Mouse (Mus musculus) embryo, embryonic 10.5 days (tissue): ENCODE results near the gene Mcur1.

ENCODE experiments used
- DNase-seq: peaks from one replicate; pipeline ENCODE4 v3.0.0-alpha.2; 2015; ENCODE audit warnings: low spot score

Gene Mcur1

DNA sequence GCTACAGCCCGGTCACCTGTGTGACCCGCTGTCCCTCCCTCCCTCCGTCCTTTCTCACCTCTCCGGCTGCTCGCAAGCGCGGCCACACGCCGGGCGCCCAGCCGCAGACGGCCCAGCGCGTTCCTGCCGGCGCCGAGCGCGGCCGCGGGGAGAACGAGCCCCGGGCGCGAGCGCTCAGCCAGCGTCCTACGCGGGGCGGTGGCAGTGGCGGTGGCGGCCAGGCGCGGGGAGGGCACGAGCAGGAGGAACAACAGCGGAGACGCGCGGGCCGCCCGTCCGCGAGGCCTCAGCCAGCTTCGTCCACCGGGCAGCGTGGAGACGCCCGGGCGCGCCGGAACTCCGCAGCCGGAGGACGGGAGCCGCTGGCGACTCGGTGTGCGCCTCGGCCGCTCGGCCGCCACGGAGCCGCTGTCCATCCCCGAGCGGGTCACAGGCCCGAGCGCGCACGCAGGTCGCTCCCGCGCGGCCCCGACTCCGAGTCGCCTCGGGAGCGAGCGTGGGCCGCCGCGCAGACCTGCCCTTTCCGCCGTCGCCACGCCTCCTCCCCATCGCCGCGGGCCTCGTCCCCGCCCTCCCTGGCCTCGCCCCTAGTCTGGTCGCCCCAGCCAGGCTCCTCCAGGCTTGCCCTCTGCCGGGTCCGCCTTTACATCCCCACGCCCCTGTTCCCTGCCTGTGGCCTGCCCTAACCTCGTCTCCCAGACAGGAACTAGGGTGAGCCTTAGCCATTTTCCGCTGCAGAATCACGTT is at the start of gene Mcur1:
TSS of gene Mcur1 (minus strand) at position 481 of the 747 bp plus-strand sequence.
- DNase-seq: peak; percentile 94

DNA sequence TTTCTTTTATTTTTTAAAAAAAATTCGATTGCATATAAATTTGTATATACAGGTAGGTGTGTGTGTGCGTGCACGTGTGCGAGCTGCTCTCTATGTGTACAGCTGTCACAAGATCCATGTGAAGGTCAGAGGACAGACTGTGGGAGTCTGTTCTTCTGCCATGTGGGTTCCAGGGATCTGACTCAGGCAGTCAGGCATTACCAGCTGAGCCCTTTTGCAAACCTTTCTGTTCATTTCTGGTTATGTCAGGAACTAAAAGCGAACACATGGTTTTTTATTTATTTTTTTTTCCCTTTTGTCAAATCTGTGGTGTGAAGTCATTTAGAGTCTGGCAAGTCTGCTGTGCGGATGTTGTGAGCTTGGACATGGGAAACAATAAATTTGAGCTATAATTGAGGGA is 48.9 kb upstream of the Mcur1 start:
- DNase-seq: no peak

DNA sequence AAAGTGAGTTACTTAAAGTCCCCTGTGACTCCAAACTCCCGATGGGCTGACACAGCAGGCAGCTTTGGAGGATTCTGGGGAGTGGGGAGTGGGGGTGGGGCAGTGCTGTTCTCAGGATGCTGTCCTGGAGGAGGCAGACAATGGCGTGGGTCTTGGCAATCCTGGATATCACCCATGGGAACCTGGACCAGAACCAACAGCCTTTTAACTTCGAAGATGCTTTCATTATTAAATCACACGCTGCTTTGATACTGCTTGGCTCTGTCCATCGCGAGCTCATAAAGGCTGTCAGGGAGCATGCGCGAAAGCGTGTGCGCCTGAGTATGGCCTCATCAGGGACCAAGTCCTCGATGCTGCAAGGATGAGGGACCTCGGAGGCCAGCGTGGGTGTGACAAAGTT is 43.1 kb upstream of the Mcur1 start:
- DNase-seq: no peak

DNA sequence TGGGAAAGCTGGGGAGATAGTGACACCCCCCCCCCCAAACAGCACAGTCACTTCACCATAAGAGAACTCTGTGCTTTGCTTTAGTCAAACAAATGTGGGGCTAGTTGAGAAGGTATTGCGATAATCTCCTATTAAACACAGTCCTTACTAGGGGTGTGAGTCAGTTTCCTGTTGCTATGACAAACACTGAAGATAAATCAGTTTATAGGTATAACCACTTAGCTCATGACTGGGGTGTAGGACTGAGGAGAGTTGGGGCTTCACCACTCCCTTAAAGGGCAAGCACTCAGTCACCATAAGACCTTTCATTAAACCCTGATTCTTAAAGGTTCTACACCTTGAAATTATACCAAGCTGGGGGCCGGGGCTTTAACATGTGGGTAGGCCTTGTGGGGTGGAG is 42.4 kb upstream of the Mcur1 start:
- no peak for DNase-seq

DNA sequence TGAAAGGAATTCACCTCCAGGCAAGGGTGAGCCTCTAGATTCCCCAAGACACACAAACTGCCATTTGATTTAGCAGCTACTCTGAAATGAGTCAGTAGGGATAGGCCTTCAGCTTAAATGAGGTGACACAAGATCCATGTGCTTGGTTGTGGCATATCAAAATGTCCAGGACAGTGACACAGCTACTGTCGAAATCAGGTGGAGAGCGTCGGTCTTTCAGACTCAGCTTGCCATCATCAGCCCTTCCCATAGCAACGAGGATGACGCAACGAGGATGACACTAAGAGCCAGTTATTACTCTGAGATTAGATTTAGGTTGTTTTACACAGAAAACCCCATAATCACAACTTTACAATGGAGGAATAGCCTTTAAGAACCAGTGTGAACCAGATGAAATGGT is 41.0 kb upstream of the Mcur1 start:
- no peak for DNase-seq

DNA sequence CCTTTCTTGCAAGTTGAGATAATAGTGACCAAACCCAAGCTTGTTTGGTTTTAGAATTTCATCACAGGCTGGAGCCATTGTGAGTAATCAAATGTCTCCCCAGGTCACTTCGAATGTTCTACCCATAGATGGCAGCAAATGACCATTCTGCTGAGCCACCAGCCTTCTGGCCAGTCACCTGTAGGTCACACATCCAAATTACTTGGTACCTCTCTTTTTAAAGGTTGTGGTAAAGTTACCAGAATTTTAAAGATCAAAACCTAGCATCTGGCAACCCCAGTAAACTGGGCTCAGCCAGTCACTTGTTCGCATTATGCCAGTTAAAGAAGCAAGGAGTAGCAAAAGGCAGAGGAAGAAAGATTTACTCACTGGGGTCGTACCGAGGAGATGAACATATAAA is 35.9 kb upstream of the Mcur1 start:
- DNase-seq: peak; percentile 80

DNA sequence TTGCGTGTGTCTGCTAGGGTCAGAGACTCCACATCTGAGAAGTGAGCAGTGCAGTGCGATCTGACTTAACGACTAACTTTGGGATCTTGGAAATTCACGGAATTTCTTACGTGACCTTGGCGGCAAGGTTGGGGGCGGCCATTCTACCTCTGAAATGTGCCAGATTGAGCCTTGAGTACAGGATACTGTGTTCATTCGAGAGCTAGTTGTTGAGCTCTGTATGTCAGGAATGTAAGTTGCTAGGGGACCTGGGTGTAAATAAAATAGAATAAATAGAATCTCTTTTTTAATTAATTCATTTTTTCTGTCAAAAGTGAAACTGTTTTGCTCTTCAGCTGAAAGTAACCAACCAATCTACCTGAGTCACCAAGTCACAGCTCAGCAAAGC is 32.7 kb upstream of the Mcur1 start:
- no peak for DNase-seq

DNA sequence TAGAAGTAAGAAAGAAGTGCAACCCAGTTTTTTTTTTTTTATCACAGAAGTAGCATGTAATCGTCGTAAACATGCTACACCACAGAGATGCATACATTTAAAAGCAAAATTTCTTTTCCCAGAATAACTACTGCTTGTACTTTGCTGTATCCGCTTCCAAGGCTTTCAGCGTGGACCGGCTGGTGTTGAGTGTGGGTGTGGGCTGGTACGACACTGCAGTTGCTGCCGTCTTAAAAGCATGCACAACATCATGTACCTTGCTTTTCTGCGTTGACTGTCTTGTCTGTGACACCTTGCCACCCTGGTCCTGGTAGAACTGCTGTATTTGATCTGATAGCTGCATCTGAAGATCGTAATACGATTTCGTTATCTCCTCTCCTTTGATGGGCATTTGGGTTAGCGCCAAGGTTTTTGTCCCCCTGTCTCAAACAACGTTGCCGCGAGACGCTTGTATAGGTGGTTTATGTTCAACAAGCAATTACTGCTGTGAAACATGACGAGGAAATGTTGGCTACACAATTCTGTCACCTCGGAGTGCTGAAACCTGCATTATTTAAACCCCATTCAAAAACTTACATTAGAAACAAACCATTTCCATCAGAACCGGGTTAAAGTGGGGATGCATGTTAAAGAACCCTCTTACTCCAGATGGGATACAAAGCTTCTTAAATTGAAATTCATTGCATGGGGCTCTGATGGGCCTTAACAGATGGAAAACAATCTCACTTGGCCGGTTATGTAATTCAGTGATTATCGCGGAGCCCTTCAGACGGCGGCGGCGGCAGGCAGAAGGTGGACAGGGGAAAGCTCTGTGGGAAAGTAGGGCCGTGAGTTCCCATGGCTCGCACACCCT is 32.1 kb upstream of the Mcur1 start:
- DNase-seq: no peak

DNA sequence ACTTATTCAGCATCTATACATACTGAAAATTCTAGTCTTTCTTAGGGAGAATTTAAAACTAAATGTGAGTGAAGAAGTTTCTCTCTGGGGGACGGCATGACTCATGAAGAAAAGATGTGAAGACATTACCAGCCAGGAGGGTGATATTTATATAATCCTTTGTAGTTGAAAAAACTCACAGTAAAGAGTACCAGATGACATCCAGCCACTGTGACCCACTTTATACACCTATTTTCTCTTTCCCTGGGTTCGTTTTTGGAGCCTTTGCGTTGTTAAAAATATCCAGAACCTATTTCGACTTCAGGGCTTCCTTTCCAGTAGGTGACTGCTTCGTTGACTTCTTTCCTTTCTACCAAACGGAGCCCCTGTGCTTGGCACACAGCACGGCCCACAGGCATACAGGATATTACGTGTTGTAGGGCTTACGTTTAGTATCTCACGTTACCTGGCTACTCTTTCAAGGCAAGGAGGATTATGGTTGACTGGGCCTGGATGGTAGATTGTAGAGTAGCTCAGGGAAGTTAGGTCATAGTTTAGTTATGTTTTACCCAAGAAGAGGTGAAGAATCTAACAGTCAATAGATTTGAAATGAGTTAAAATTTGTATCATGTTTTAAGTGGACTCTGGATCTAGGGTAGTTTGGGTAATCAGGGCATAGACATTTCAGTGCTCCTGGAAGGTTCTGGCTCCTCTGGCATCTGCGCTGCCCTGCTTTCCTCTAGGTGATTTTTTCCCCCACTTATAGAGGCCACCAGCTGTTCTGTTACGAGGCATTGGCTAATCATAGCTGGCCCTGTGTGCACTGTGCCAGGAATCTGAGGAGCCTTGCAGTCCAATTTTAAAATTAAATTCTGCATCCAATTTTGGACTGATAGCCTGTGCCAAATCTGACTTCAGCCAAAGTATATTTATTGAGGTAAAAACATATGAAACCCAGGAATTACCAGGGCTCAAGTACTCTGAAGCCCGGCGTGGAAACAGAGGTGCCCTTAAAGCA is 28.2 kb upstream of the Mcur1 start:
- no peak for DNase-seq

DNA sequence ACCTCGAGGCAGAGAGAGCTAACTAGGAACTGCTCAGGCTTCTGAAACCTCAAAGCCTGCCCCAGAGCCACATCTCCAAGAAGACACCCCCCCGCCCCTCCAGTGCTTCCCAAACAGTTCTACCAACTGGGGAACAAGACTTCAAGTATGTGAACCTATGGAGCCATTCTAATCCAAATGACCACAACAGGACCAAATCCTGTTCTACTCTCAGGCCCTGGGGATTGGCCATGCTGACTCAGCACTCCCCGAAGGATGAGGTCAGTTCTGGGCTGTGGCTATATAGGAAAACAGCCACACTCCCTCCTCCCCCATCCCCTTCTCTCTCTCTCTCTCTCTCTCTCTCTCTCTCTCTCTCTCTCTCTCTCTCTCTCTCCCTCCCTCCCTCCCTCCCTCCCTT is 27.0 kb upstream of the Mcur1 start:
- DNase-seq: no peak

DNA sequence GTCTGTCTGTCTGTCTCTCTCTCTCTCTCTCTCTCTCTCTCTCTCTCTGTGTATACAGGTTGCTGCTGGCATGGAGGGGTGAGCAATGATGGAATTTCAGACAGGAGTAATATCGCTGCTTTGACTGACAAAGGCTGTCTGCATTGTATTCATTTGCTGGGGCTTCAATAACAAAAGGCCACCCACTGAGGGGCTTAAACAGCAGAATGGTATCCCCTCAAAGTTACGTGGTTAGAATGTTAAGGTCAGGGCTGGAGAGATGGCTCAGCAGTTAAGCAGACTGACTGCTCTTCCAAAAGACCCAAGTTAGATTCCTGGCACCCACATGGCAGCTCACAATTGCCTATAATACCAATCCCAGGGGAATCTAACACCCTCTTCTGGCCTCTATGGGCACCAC is 25.3 kb upstream of the Mcur1 start:
- DNase-seq: no peak

DNA sequence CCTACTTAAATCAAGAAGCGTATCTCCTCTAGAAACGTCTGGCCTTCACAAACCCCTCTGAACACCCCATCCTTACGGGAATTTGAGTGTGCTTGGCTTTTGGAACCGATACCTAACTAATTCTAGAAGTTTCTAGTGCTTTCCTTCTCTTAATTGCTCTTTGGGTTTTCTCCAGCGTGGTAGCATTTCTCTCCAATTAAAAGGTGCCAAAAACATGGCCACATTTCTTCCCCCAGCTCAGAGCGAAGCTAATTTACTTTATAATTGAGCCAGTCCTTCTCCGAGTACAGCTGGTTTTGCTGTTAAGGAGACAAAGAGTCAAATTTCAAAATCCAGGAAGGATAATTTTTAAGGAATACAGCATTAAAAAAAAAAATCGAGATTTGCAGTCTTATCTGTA is 23.5 kb upstream of the Mcur1 start:
- no peak for DNase-seq

DNA sequence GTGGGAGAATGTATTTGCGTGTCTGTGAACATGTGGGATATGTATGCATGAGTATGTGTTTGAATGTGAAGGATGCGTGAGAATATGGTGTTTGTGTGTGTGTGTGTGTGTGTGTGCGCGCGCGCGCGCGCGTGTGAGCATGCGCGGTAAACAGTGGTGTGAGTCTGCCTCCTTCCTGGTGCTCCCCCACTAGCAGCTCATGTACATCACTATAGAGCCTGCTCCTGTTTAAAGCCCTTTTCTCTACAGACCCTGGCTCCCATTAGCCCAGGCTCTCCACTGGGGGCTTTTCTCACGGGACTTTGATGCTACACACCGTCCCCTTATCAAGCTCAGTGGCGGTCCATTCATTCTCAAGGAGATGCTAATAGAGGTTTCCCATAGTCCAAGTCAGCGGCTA is 23.0 kb upstream of the Mcur1 start:
- peak; percentile 37 for DNase-seq

DNA sequence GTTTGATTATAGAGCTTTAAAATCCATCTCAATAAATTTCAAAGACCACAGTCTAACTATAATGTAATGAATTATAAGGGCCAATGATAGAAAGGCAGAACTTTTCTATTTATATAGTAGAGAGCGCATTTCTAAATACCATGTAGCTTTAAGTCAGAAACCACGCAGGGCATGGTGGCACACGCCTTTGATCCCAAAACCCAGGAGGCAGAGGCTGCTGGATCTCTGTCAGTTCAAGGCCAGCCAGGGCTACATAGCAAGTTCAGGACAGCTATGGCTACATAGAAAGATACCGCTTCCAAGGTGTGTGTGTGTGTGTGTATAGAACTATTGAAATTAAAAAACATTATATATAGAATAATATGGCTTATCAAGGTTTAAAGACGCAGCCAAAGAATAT is 20.7 kb upstream of the Mcur1 start:
- no peak for DNase-seq

DNA sequence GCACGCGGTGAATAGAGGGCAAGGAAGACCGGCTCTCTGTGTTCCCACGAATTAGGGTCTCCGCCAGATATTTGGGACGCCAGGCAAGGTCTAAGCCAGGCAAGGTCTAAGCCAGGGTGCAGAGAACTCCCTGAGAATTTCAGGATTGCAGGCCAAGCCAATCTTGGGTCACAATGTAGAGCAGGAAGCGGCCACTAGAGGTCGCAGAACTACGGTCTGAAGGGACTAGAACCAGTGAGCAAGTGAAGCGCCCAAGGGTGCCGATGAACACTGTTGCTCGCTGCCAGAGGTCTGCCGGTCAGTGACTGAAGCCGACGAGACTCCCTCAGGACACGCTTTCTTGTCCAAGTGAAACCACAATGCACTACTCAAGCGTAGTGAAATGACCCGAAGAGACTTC is 19.7 kb upstream of the Mcur1 start:
- DNase-seq: peak; percentile 73

DNA sequence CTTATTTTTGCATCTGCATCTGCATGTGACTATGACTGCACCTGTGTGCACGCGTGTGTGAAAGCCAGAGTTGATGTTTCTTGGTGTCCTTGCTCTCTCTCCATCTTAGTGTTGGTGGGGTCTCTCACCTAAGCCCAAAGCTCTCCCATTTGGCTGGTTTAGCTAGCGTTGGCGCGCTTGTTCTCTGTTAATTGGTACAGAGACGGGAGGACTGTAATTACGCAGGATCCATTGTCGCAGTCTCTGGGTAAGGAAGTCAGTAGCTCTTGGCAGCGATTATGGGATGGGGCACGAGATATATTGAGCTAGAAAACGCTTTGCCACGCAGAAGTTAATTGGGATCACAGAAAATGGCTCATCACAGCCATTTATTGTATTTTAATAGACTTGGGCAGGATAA is 17.8 kb upstream of the Mcur1 start:
- DNase-seq: no peak

DNA sequence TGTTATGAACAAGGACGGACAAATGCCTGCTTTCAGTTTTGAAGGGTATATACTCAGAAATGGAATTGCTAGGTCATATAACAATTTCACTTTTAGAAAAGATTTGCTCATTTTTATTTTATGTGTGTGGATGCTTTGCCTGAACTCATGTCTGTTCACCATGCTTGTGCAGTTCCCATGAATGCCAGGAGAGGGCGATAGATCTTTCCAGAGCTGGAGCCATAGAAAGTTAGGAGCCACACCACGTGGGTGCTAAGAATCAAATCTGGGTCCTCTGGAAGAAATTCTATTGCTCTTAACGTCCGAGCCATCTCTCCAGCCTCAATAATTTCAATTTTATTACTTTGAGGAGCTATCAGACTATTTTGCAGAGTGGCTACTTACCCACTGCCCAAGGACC is 17.3 kb upstream of the Mcur1 start:
- no peak for DNase-seq

DNA sequence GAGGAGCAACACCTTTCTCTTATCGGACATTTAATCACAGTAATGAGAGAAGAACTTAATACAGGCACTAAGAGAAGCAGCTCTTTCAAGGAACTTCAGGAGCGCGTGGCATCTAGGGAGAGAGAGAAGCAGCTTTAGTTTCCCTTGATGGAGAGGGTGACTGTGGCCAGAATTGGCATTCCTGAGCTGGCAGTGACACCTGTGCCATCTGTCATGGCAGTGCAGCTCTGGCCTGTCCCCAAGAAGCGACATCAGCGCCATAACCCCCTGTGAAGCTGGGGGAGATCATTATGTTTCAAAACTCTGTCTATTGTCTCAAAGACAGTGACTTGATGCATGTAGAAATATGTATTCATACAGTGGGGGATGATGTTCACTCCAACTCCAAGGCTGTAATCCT is 15.4 kb upstream of the Mcur1 start:
- DNase-seq: no peak

DNA sequence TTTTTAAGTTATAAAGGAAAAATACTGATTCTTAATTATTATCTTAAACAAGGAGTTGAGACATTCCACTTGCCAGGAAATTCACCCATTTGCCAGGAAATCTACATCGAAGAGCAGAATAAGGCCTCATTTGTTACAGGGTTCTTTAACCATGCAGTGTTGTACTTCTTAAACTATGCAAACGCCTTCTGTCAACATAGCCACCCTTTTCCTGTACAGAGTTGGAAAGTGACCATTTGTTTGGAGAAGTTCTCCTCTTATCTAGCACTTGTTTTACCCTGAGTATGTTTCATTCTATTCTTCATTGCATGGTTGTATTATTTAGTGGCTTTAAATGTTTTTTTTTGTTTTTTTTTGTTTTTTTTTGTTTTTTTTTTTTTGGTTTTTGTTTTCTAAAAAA is 14.0 kb upstream of the Mcur1 start:
- DNase-seq: no peak

DNA sequence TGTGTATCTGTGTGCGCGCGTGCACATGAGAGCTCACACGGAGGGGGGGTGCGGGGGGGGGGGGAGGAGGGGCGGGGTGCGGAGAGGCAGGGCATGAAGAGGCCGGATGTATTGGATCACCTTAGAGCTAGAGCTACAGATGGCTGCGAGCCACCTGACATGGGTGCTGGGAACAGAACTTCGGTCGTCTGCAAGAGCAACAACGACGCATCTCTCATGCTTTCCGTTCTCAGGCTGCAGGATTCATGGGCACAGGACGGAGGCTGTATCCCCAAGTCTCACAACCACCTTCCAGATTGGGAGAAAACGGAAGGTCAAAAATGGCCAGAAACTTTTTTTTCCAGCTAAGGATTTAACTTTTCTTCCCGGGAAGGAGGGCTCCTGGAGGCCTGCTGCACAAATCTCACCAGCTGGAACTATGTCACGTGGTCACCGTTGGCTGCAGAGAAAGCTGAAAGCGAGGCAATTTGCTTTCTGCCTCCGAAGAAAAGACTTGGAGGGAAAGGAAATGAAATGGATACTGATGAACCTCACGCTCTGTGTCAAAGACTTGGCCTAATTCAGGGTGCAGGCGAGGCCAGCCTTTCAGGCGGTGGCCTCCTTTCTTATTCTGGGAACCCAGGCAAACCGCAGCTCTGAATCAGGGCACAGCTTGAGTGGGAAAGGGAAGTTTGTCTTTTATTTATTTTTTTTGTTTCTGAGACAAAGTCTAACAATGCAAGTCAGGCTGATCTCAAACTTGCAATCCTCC is 7.3 kb upstream of the Mcur1 start:
- no peak for DNase-seq

DNA sequence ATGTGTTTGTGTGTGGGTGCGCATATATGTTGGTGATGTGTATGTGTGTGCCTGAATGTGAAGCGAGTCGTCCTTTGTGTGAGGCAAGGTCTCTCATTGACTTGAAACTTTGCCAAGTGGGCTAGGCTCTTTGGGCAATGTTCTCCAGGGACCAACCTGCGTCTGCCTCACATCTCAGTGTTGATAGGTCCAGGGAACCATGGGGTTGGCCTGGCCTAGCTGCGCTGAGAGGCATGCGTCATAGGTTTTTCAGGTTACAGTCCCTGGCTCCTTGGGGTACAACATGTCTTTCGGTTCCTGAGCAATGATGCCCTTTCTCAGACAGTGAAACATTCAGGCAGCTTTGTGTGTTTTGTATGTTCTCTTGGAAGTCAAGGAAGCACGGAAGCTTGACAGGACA is 6.2 kb upstream of the Mcur1 start:
- no peak for DNase-seq

DNA sequence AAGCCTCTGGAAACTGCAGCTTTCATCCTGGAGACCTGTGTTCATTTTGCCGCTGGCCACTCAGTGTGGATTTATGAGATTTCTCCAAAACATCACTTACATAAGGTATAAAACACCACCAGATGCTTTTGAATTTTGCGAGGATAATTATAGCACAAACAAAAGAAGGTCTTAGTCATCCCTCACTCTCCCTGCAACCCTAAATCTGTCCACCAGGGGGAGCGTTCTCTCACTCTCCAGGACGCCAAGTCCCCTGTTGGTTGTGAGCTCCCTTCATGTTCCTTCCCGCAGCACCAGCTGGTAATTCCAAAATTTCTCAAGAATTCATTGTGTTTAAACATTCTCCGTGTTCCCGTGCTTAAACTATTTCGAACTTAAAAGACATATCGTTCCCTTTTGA is 5.4 kb upstream of the Mcur1 start:
- peak; percentile 92 for DNase-seq
